Mouse (Mus musculus) embryo, embryonic 11.5 days (tissue): Measurements from ENCODE around the gene Gm12355.
A peak's percentile ranks its signal among the peaks of the same experiment; 100 is the strongest.

ENCODE experiments used
- DNase-seq: peaks from one replicate; pipeline ENCODE4 v3.0.0-alpha.2; 2012; ENCODE audit warnings: low read depth, low spot score

Gm12355 gene

GRCm38 (mm10) chr11:98602090-98602690 lies 23.3 kb downstream of the Gm12355 start:
- DNase-seq: no peak

- DNase-seq: no peak
Measured at GRCm38 (mm10) chr11:98599291-98599690, 26.2 kb downstream of the Gm12355 start.

GRCm38 (mm10) chr11:98598851-98599290 lies 26.6 kb downstream of the Gm12355 start:
- DNase-seq: no peak

GRCm38 (mm10) chr11:98597991-98598390 lies 27.5 kb downstream of the Gm12355 start, which contains the start of gene Lrrc3c:
Gene Lrrc3c (plus strand): TSS chr11:98598291.
- DNase-seq: no peak

GRCm38 (mm10) chr11:98597363-98597762 lies 28.1 kb downstream of the Gm12355 start:
- no peak for DNase-seq

- DNase-seq: no peak
Measured at GRCm38 (mm10) chr11:98595955-98596354, 29.5 kb downstream of the Gm12355 start.

GRCm38 (mm10) chr11:98595473-98595872 lies 30.0 kb downstream of the Gm12355 start:
- DNase-seq: no peak

GRCm38 (mm10) chr11:98595021-98595420 lies 30.4 kb downstream of the Gm12355 start:
- no peak for DNase-seq

- DNase-seq: no peak
Measured at GRCm38 (mm10) chr11:98590548-98591445, 34.7 kb downstream of the Gm12355 start.

- no peak for DNase-seq
Measured at GRCm38 (mm10) chr11:98589306-98589705, 36.2 kb downstream of the Gm12355 start.

- DNase-seq: no peak
Measured at GRCm38 (mm10) chr11:98588833-98589281, 36.6 kb downstream of the Gm12355 start.

- DNase-seq: peak; percentile 47
Measured at GRCm38 (mm10) chr11:98587684-98588546, 37.5 kb downstream of the Gm12355 start.

- DNase-seq: peak; percentile 99
Measured at GRCm38 (mm10) chr11:98586892-98587563, 38.4 kb downstream of the Gm12355 start, which contains the start of gene Ormdl3. Gene Ormdl3 (minus strand): TSS chr11:98587368.

- no peak for DNase-seq
Measured at GRCm38 (mm10) chr11:98586087-98586891, 39.2 kb downstream of the Gm12355 start.

- no peak for DNase-seq
Measured at GRCm38 (mm10) chr11:98584629-98585177, 40.8 kb downstream of the Gm12355 start.

- DNase-seq: no peak
Measured at GRCm38 (mm10) chr11:98584146-98584545, 41.3 kb downstream of the Gm12355 start.

- DNase-seq: no peak
Measured at GRCm38 (mm10) chr11:98583571-98583970, 41.9 kb downstream of the Gm12355 start.

GRCm38 (mm10) chr11:98583265-98583552 lies 42.3 kb downstream of the Gm12355 start:
- no peak for DNase-seq

- DNase-seq: no peak
Measured at GRCm38 (mm10) chr11:98582551-98583264, 42.8 kb downstream of the Gm12355 start.

GRCm38 (mm10) chr11:98582030-98582388 lies 43.5 kb downstream of the Gm12355 start:
- no peak for DNase-seq
